Mouse (Mus musculus): ENCODE results near the gene Gm11627. TPM values are rescaled to one million over a fixed set of nuclear protein-coding genes. Genes with fewer than 3 reads are reported as not detected.
"Not testable (repeated sequence)": the region's sequence is repeated elsewhere in the genome, so short reads cannot be mapped to it uniquely, and the experiment has no call there.

Gm11627 gene
- polyA plus RNA-seq, 1 experiment from 2014 or later, result 4.2 TPM

- H3K4me1 ChIP-seq (ENCODE audit: control insufficient read depth, insufficient read depth, low read length), result no peaks in the 10 kb centered on the region
- no peak overlapping the region for H3K27ac ChIP-seq (replicated peaks; ENCODE audit: low read depth, low read length)
- no peak for ATAC-seq (ENCODE audit: low FRiP score, low TSS enrichment)
- H3K9me3 ChIP-seq (ENCODE audit: control insufficient read depth, low read length), result no peaks in the 10 kb centered on the region
- no peak overlapping the region for H3K9ac ChIP-seq (replicated peaks; ENCODE audit: low read length)
- H3K27me3 ChIP-seq (ENCODE audit: control insufficient read depth, insufficient read depth, low read length), result no peaks in the 10 kb centered on the region
- 86% methylated on average over 7 of the region's 7 CpGs for WGBS
- no peak overlapping the region for H3K4me3 ChIP-seq (replicated peaks; ENCODE audit: low read depth, low read length)
- no peaks in the 10 kb centered on the region for H3K36me3 ChIP-seq (ENCODE audit: control insufficient read depth, insufficient read depth, low read length)
- DNase-seq, result no peak
- no peak overlapping the region for H3K4me2 ChIP-seq (ENCODE audit: low read length)
Observed at GRCm38 (mm10) chr11:102568756-102569377, 10.4 kb downstream of the Gm11627 start.

- 84% methylated on average over 12 of the region's 12 CpGs for WGBS
- Histone ChIP-seq H3K36me3 (ENCODE audit: control insufficient read depth, insufficient read depth, low read length) (no peaks in the 10 kb centered on the region), H3K9me3 (ENCODE audit: control insufficient read depth, low read length) (no peaks in the 10 kb centered on the region), H3K27ac (replicated peaks; ENCODE audit: low read depth, low read length) (no peak overlapping the region), H3K4me3 (replicated peaks; ENCODE audit: low read depth, low read length) (no peak overlapping the region), H3K4me2 (ENCODE audit: low read length) (no peak overlapping the region), H3K4me1 (ENCODE audit: control insufficient read depth, insufficient read depth, low read length) (no peaks in the 10 kb centered on the region), H3K27me3 (ENCODE audit: control insufficient read depth, insufficient read depth, low read length) (no peaks in the 10 kb centered on the region), H3K9ac (replicated peaks; ENCODE audit: low read length) (no peak overlapping the region)
- DNase-seq (no peak), ATAC-seq (ENCODE audit: low FRiP score, low TSS enrichment) (no peak)
Observed at GRCm38 (mm10) chr11:102568191-102568590, 11.1 kb downstream of the Gm11627 start.

DNA sequence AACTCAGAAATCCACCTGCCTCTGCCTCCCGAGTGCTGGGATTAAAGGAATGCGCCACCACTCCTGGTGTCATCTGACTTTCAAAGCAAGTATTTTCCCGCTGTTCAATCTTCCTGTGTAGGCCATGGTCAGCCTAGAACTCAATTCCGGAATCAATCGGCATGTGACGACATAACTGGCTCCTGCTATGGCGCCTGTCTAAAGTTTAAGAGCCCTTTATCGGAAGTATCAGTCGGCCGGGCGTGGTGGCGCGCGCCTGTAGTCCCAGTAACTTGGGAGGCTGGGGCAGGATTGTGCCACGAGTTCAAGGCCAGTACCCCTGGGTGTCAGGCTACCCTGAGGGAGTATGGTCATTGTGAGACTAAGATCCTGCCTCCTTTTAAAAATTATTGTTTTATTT, 11.5 kb downstream of the Gm11627 start:
- no peaks in the 10 kb centered on the region for H3K9me3 ChIP-seq (ENCODE audit: control insufficient read depth, low read length)
- WGBS, result 97% methylated on average over 15 of the region's 15 CpGs
- H3K27me3 ChIP-seq (ENCODE audit: control insufficient read depth, insufficient read depth, low read length), result no peaks in the 10 kb centered on the region
- no peak for DNase-seq
- no peaks in the 10 kb centered on the region for H3K4me1 ChIP-seq (ENCODE audit: control insufficient read depth, insufficient read depth, low read length)
- no peaks in the 10 kb centered on the region for H3K36me3 ChIP-seq (ENCODE audit: control insufficient read depth, insufficient read depth, low read length)
- no peak for ATAC-seq (ENCODE audit: low FRiP score, low TSS enrichment)
- H3K9ac ChIP-seq (replicated peaks; ENCODE audit: low read length), result no peak overlapping the region
- H3K27ac ChIP-seq (replicated peaks; ENCODE audit: low read depth, low read length), result no peak overlapping the region
- H3K4me3 ChIP-seq (replicated peaks; ENCODE audit: low read depth, low read length), result no peak overlapping the region
- no peak overlapping the region for H3K4me2 ChIP-seq (ENCODE audit: low read length)

DNA sequence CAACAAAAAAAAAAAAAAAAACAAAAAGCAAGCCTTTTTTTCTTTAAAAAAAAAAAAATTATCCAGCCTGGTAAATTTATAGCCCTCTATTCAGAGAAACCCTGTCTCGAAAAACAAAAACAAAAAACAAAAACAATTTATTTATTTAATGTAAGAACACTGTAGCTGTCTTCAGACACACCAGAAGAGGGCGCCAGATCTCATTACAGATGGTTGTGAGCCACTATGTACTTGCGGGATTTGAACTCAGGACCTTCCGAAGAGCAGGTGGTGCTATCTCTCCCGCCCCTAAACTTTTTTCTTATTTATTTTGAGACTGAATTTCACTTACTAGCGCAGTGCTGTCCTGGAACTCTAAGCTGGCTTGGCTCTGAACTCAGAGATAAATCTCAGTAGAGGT, 12.1 kb downstream of the Gm11627 start:
- Histone ChIP-seq H3K36me3 (ENCODE audit: control insufficient read depth, insufficient read depth, low read length) (no peaks in the 10 kb centered on the region), H3K9me3 (ENCODE audit: control insufficient read depth, low read length) (no peaks in the 10 kb centered on the region), H3K4me1 (ENCODE audit: control insufficient read depth, insufficient read depth, low read length) (no peaks in the 10 kb centered on the region), H3K27me3 (ENCODE audit: control insufficient read depth, insufficient read depth, low read length) (no peaks in the 10 kb centered on the region), H3K27ac (replicated peaks; ENCODE audit: low read depth, low read length) (no peak overlapping the region), H3K9ac (replicated peaks; ENCODE audit: low read length) (no peak overlapping the region), H3K4me2 (ENCODE audit: low read length) (no peak overlapping the region), H3K4me3 (replicated peaks; ENCODE audit: low read depth, low read length) (no peak overlapping the region)
- ATAC-seq (ENCODE audit: low FRiP score, low TSS enrichment) (no peak), DNase-seq (no peak)
- 92% methylated on average over 6 of the region's 6 CpGs for WGBS

DNA sequence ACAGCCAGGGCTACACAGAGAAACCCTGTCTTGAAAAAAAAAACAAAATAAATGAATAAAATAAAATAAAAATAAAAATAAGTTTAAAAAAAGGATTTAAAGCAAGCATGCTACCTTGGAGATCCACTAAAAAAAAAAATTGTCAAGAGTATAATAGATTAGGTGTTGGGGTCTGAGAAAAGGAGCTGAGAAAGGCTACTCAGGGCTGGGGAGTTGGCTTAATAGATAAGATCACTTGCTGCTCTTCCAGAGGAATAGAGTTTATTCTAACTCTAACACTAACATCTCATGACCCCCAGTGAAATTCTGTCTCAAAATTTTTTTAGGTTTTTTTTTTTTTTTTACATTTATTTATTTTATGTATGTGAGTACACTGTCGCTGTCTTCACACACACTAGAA, 13.0 kb downstream of the Gm11627 start:
- no peaks in the 10 kb centered on the region for H3K4me1 ChIP-seq (ENCODE audit: control insufficient read depth, insufficient read depth, low read length)
- 96% methylated on average over 1 of the region's 1 CpGs for WGBS
- no peak overlapping the region for H3K9ac ChIP-seq (replicated peaks; ENCODE audit: low read length)
- ATAC-seq (ENCODE audit: low FRiP score, low TSS enrichment), result no peak
- no peaks in the 10 kb centered on the region for H3K9me3 ChIP-seq (ENCODE audit: control insufficient read depth, low read length)
- H3K36me3 ChIP-seq (ENCODE audit: control insufficient read depth, insufficient read depth, low read length), result no peaks in the 10 kb centered on the region
- H3K27ac ChIP-seq (replicated peaks; ENCODE audit: low read depth, low read length), result no peak overlapping the region
- DNase-seq, result no peak
- H3K27me3 ChIP-seq (ENCODE audit: control insufficient read depth, insufficient read depth, low read length), result no peaks in the 10 kb centered on the region
- H3K4me3 ChIP-seq (replicated peaks; ENCODE audit: low read depth, low read length), result no peak overlapping the region
- H3K4me2 ChIP-seq (ENCODE audit: low read length), result no peak overlapping the region

DNA sequence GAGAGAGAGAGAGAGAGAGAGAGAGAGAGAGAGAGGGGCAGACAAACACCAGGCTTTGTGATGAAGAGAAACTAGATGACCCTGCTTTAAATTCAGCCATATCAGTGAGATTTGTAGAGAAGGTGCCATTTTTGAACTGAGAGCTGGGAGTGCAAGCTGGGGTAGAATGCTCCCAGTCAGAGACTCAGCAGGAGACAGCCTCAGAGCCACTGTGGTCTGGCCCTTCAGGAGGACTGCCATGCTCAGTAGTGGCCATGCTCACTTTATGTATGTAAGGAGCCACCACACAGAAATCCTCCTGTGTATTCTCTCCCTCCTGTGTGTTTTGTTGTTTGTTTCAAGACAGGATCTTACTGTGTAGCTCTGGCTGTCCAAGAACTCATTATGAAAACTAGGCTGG, 13.5 kb downstream of the Gm11627 start:
- DNase-seq (no peak), ATAC-seq (ENCODE audit: low FRiP score, low TSS enrichment) (no peak)
- H3K27me3 ChIP-seq (ENCODE audit: control insufficient read depth, insufficient read depth, low read length), result no peaks in the 10 kb centered on the region
- no peaks in the 10 kb centered on the region for H3K36me3 ChIP-seq (ENCODE audit: control insufficient read depth, insufficient read depth, low read length)
- H3K4me1 ChIP-seq (ENCODE audit: control insufficient read depth, insufficient read depth, low read length), result no peaks in the 10 kb centered on the region
- no peaks in the 10 kb centered on the region for H3K9me3 ChIP-seq (ENCODE audit: control insufficient read depth, low read length)
- H3K4me3 ChIP-seq (replicated peaks; ENCODE audit: low read depth, low read length), result no peak overlapping the region
- H3K9ac ChIP-seq (replicated peaks; ENCODE audit: low read length), result no peak overlapping the region
- H3K27ac ChIP-seq (replicated peaks; ENCODE audit: low read depth, low read length), result no peak overlapping the region
- no peak overlapping the region for H3K4me2 ChIP-seq (ENCODE audit: low read length)

- H3K36me3 ChIP-seq (ENCODE audit: control insufficient read depth, insufficient read depth, low read length); H3K4me3 ChIP-seq (replicated peaks; ENCODE audit: low read depth, low read length); DNase-seq; H3K9ac ChIP-seq (replicated peaks; ENCODE audit: low read length); H3K27ac ChIP-seq (replicated peaks; ENCODE audit: low read depth, low read length); H3K4me1 ChIP-seq (ENCODE audit: control insufficient read depth, insufficient read depth, low read length); H3K27me3 ChIP-seq (ENCODE audit: control insufficient read depth, insufficient read depth, low read length); H3K4me2 ChIP-seq (ENCODE audit: low read length); H3K9me3 ChIP-seq (ENCODE audit: control insufficient read depth, low read length); ATAC-seq (ENCODE audit: low FRiP score, low TSS enrichment): not testable (repeated sequence)
- WGBS, result 88% methylated on average over 14 of the region's 14 CpGs
Observed at GRCm38 (mm10) chr11:102564952-102565671, 14.1 kb downstream of the Gm11627 start.

- Histone ChIP-seq H3K36me3 (ENCODE audit: control insufficient read depth, insufficient read depth, low read length) (no peaks in the 10 kb centered on the region), H3K9ac (replicated peaks; ENCODE audit: low read length) (no peak overlapping the region), H3K4me1 (ENCODE audit: control insufficient read depth, insufficient read depth, low read length) (peaks cover 17% of the 10 kb centered on the region), H3K4me3 (replicated peaks; ENCODE audit: low read depth, low read length) (no peak overlapping the region), H3K9me3 (ENCODE audit: control insufficient read depth, low read length) (no peaks in the 10 kb centered on the region), H3K4me2 (ENCODE audit: low read length) (no peak overlapping the region), H3K27ac (replicated peaks; ENCODE audit: low read depth, low read length) (no peak overlapping the region), H3K27me3 (ENCODE audit: control insufficient read depth, insufficient read depth, low read length) (no peaks in the 10 kb centered on the region; the same call in 1 of the 2 replicates)
- DNase-seq, result no peak
- ATAC-seq (ENCODE audit: low FRiP score, low TSS enrichment), result no peak
- WGBS, result 94% methylated on average over 4 of the region's 5 CpGs
Observed at GRCm38 (mm10) chr11:102558704-102559103, 20.6 kb downstream of the Gm11627 start.

GRCm38 (mm10) chr11:102557386-102557785, 21.9 kb downstream of the Gm11627 start:
- Histone ChIP-seq H3K36me3 (ENCODE audit: control insufficient read depth, insufficient read depth, low read length) (no peaks in the 10 kb centered on the region), H3K4me1 (ENCODE audit: control insufficient read depth, insufficient read depth, low read length) (peaks cover 19% of the 10 kb centered on the region), H3K4me2 (ENCODE audit: low read length) (no peak overlapping the region), H3K9ac (replicated peaks; ENCODE audit: low read length) (no peak overlapping the region), H3K9me3 (ENCODE audit: control insufficient read depth, low read length) (no peaks in the 10 kb centered on the region), H3K4me3 (replicated peaks; ENCODE audit: low read depth, low read length) (no peak overlapping the region), H3K27me3 (ENCODE audit: control insufficient read depth, insufficient read depth, low read length) (no peaks in the 10 kb centered on the region; the same call in 1 of the 2 replicates), H3K27ac (replicated peaks; ENCODE audit: low read depth, low read length) (no peak overlapping the region)
- ATAC-seq (ENCODE audit: low FRiP score, low TSS enrichment), result no peak
- DNase-seq, result no peak
- WGBS, result 96% methylated on average over 1 of the region's 1 CpGs

Measured in midbrain, embryonic 14.5 days (tissue).